Mouse (Mus musculus) liver, embryonic 16.5 days (tissue): Measurements from ENCODE around the gene Radil. TPM values are rescaled to one million over a fixed set of nuclear protein-coding genes. Genes with fewer than 3 reads are reported as not detected.

Experiments used
- ATAC-seq: fragments of 200-750 bp; cut with Nextera tagmentation; 2 replicates; pipeline ENCODE4 v1.8.0; 2017; ENCODE audit warnings: low read depth, mild to moderate bottlenecking, moderate number of reproducible peaks, moderate library complexity
- H3K27ac ChIP-seq: fragments of 300-500 bp; sonication (generic); 2 replicates; pipeline ENCODE4 v1.5.1; 2014; ENCODE audit warnings: mild to moderate bottlenecking, low read length
- H3K27me3 ChIP-seq: fragments of 300-500 bp; sonication (generic); 2 replicates; pipeline ENCODE4 v1.6.1; 2014; ENCODE audit warnings: low read depth, low read length, mixed read lengths; ENCODE audit not compliant: control insufficient read depth, insufficient read depth
- H3K36me3 ChIP-seq: fragments of 300-500 bp; sonication (generic); 2 replicates; pipeline ENCODE4 v1.6.1; 2014; ENCODE audit warnings: mild to moderate bottlenecking; ENCODE audit not compliant: control insufficient read depth, insufficient read depth
- H3K4me1 ChIP-seq: fragments of 300-500 bp; sonication (generic); 2 replicates; pipeline ENCODE4 v1.6.1; 2014; ENCODE audit warnings: low read depth, low read length, mixed read lengths; ENCODE audit not compliant: control insufficient read depth
- H3K4me2 ChIP-seq: fragments of 300-500 bp; sonication (generic); 2 replicates; pipeline ENCODE4 v1.6.1; 2014; ENCODE audit warnings: low read depth, low read length, mixed read lengths
- H3K4me3 ChIP-seq: fragments of 300-500 bp; sonication (generic); 2 replicates; pipeline ENCODE4 v1.5.1; 2014; ENCODE audit warnings: low read depth, mild to moderate bottlenecking, low read length
- H3K9ac ChIP-seq: fragments of 300-500 bp; sonication (generic); 2 replicates; pipeline ENCODE4 v1.6.1; 2014; ENCODE audit warnings: low read depth, low read length
- H3K9me3 ChIP-seq: fragments of 300-500 bp; sonication (generic); replicated peaks from 2 replicates; pipeline ENCODE4 v1.6.1; 2016; ENCODE audit warnings: low read length; ENCODE audit not compliant: control insufficient read depth
- WGBS: fragments of 180-500 bp; shearing (Covaris S2); extraction: QIAGEN DNeasy Blood & Tissue Kit; methylation state at CpG from one replicate; pipeline ENCODE4 v1.1.7; 2014; ENCODE audit not compliant: insufficient replicate concordance; 5-methylcytosine and 5-hydroxymethylcytosine counted together
- polyA plus RNA-seq: library from polyadenylated mRNA; unstranded; fragments of >200 nt; fragmentation: Nextera tagmentation; extraction: Ambion mirVana; gene quantifications from 2 replicates; pipeline ENCODE4 v1.2.1, GENCODE M21; 2015

Gene Radil
- polyA plus RNA-seq, 1 experiment from 2014 or later: 0.08 TPM

- Histone ChIP-seq H3K9ac (no peak overlapping the region), H3K27ac (no peak overlapping the region), H3K36me3 (no peaks in the 10 kb centered on the region), H3K9me3 (no peaks in the 10 kb centered on the region), H3K4me1 (no peaks in the 10 kb centered on the region), H3K27me3 (no peaks in the 10 kb centered on the region), H3K4me2 (no peak overlapping the region), H3K4me3 (no peak overlapping the region)
- ATAC-seq: peak; percentile 63; the same call in 1 of the 2 replicates
- WGBS: 0% methylated on average over 3 of the region's 3 CpGs
These were observed 48.5 kb downstream of the Radil start for GRCm38 (mm10) chr5:142502414-142502813.

- no peak overlapping the region for H3K9ac ChIP-seq
- no peaks in the 10 kb centered on the region for H3K27me3 ChIP-seq
- H3K9me3 ChIP-seq: no peaks in the 10 kb centered on the region
- ATAC-seq: no peak
- no peak overlapping the region for H3K27ac ChIP-seq
- 58% methylated on average over 10 of the region's 10 CpGs for WGBS
- H3K4me2 ChIP-seq: no peak overlapping the region
- H3K4me3 ChIP-seq: no peak overlapping the region
- no peaks in the 10 kb centered on the region for H3K4me1 ChIP-seq
- H3K36me3 ChIP-seq: no peaks in the 10 kb centered on the region
These were observed 50.0 kb downstream of the Radil start for GRCm38 (mm10) chr5:142500918-142501317.

- H3K27ac ChIP-seq: no peak overlapping the region
- 25% methylated on average over 3 of the region's 3 CpGs for WGBS
- no peak overlapping the region for H3K4me3 ChIP-seq
- H3K9me3 ChIP-seq: no peaks in the 10 kb centered on the region
- ATAC-seq: no peak
- H3K9ac ChIP-seq: no peak overlapping the region
- H3K4me1 ChIP-seq: no peaks in the 10 kb centered on the region
- H3K36me3 ChIP-seq: no peaks in the 10 kb centered on the region
- H3K4me2 ChIP-seq: no peak overlapping the region
- no peaks in the 10 kb centered on the region for H3K27me3 ChIP-seq
These were observed 51.9 kb downstream of the Radil start for GRCm38 (mm10) chr5:142498964-142499363.

GRCm38 (mm10) chr5:142495321-142496096 lies 55.4 kb downstream of the Radil start:
- ATAC-seq: no peak
- 57% methylated on average over 14 of the region's 14 CpGs for WGBS
- no peaks in the 10 kb centered on the region for H3K27me3 ChIP-seq

GRCm38 (mm10) chr5:142493307-142493706 lies 57.6 kb downstream of the Radil start:
- Histone ChIP-seq H3K36me3 (no peaks in the 10 kb centered on the region), H3K4me2 (no peak overlapping the region), H3K9ac (no peak overlapping the region), H3K27ac (no peak overlapping the region), H3K4me3 (no peak overlapping the region), H3K9me3 (no peaks in the 10 kb centered on the region), H3K4me1 (no peaks in the 10 kb centered on the region), H3K27me3 (no peaks in the 10 kb centered on the region)
- WGBS: 59% methylated on average over 3 of the region's 3 CpGs
- ATAC-seq: no peak

More at GRCm38 (mm10) chr5:142495321-142496096, 55.4 kb downstream of the Radil start:
- Histone ChIP-seq H3K9ac (no peak overlapping the region), H3K4me3 (no peak overlapping the region), H3K27ac (no peak overlapping the region), H3K36me3 (no peaks in the 10 kb centered on the region), H3K4me2 (no peak overlapping the region), H3K4me1 (no peaks in the 10 kb centered on the region), H3K9me3 (no peaks in the 10 kb centered on the region)

- no peak for ATAC-seq
- Histone ChIP-seq H3K9me3 (no peaks in the 10 kb centered on the region), H3K4me1 (no peaks in the 10 kb centered on the region), H3K27me3 (no peaks in the 10 kb centered on the region), H3K36me3 (no peaks in the 10 kb centered on the region), H3K27ac (no peak overlapping the region), H3K4me3 (no peak overlapping the region), H3K4me2 (no peak overlapping the region), H3K9ac (no peak overlapping the region)
- WGBS: 42% methylated on average over 9 of the region's 9 CpGs
These were observed 60.8 kb downstream of the Radil start for GRCm38 (mm10) chr5:142489955-142490707.

GRCm38 (mm10) chr5:142486654-142487053 lies 64.2 kb downstream of the Radil start:
- H3K9ac ChIP-seq: no peak overlapping the region
- no peak overlapping the region for H3K4me3 ChIP-seq
- no peak overlapping the region for H3K4me2 ChIP-seq
- H3K36me3 ChIP-seq: no peaks in the 10 kb centered on the region
- 53% methylated on average over 9 of the region's 9 CpGs for WGBS
- H3K27me3 ChIP-seq: no peaks in the 10 kb centered on the region
- ATAC-seq: no peak
- H3K9me3 ChIP-seq: no peaks in the 10 kb centered on the region
- H3K4me1 ChIP-seq: no peaks in the 10 kb centered on the region
- H3K27ac ChIP-seq: no peak overlapping the region

GRCm38 (mm10) chr5:142483581-142483980 lies 67.3 kb downstream of the Radil start:
- no peak overlapping the region for H3K27ac ChIP-seq
- H3K36me3 ChIP-seq: no peaks in the 10 kb centered on the region
- H3K9me3 ChIP-seq: no peaks in the 10 kb centered on the region
- no peak for ATAC-seq
- 75% methylated on average over 5 of the region's 5 CpGs for WGBS
- H3K27me3 ChIP-seq: no peaks in the 10 kb centered on the region
- no peak overlapping the region for H3K4me3 ChIP-seq
- no peak overlapping the region for H3K9ac ChIP-seq
- H3K4me1 ChIP-seq: no peaks in the 10 kb centered on the region
- H3K4me2 ChIP-seq: no peak overlapping the region

- Histone ChIP-seq H3K9ac (no peak overlapping the region), H3K27ac (no peak overlapping the region), H3K27me3 (no peaks in the 10 kb centered on the region), H3K36me3 (no peaks in the 10 kb centered on the region), H3K9me3 (no peaks in the 10 kb centered on the region), H3K4me2 (no peak overlapping the region), H3K4me1 (no peaks in the 10 kb centered on the region), H3K4me3 (no peak overlapping the region)
- no peak for ATAC-seq
- WGBS: 59% methylated on average over 2 of the region's 2 CpGs
These were observed 68.4 kb downstream of the Radil start for GRCm38 (mm10) chr5:142482512-142482911.
